Mouse (Mus musculus): Measurements from ENCODE around the gene Fbxo46. TPM values are rescaled to one million over a fixed set of nuclear protein-coding genes. Genes with fewer than 3 reads are reported as not detected.

Gene Fbxo46
- polyA plus RNA-seq (2012; ENCODE audit: low replicate concordance), result 28.1 and 39.2 TPM in 2 replicates

GRCm38 (mm10) chr7:19119631-19120429 lies at the start of gene Fbxo46:
Fbxo46 (plus strand) TSS chr7:19119859.

GRCm38 (mm10) chr7:19075723-19076585 lies 43.7 kb upstream of the Fbxo46 start, which contains the start of gene Dmwd:
Dmwd (plus strand) TSS chr7:19076227.

GRCm38 (mm10) chr7:19083701-19084100 lies 36.0 kb upstream of the Fbxo46 start, which contains the start of gene Dmpk:
Dmpk (plus strand) TSS chr7:19083849.

GRCm38 (mm10) chr7:19094471-19094825 lies 25.2 kb upstream of the Fbxo46 start, which contains the start of gene Six5:
Six5 (plus strand) TSS chr7:19094594.

GRCm38 (mm10) chr7:19118028-19118771 lies 1.5 kb upstream of the Fbxo46 start, which contains the start of gene Gm4969:
Gm4969 (minus strand) TSS chr7:19118368.

GRCm38 (mm10) chr7:19148875-19149541 lies 29.3 kb downstream of the Fbxo46 start, which contains the start of gene Qpctl:
Qpctl (minus strand) TSS chr7:19149291.

GRCm38 (mm10) chr7:19149626-19150025 lies 30.0 kb downstream of the Fbxo46 start, which contains the start of gene Snrpd2:
Snrpd2 (plus strand) TSS chr7:19149722.

GRCm38 (mm10) chr7:19165656-19166423 lies 46.2 kb downstream of the Fbxo46 start, which contains the start of gene Gipr:
Gipr (minus strand) TSS chr7:19166127.

GRCm38 (mm10) chr7:19175708-19176515 lies 56.3 kb downstream of the Fbxo46 start, which contains the start of gene Eml2:
Eml2 (plus strand) TSS chr7:19176421.

Other genes starting within 250 kb of the Fbxo46 start
- gene Pglyrp1, start 248.5 kb upstream of the Fbxo46 start, polyA plus RNA-seq (2012; ENCODE audit: low replicate concordance), result 5.5 and 12.4 TPM in 2 replicates
- 73.1 and 106 TPM in 2 replicates for gene Ccdc61, start 209.4 kb upstream of the Fbxo46 start, polyA plus RNA-seq (2012; ENCODE audit: low replicate concordance)
- gene Nova2, start 194.0 kb upstream of the Fbxo46 start, polyA plus RNA-seq (2012; ENCODE audit: low replicate concordance), result 0.39 and 0.47 TPM in 2 replicates
- gene Nanos2, start 132.5 kb upstream of the Fbxo46 start, polyA plus RNA-seq (2012; ENCODE audit: low replicate concordance), result not detected in 2 replicates
- gene Mypop, start 128.6 kb upstream of the Fbxo46 start, polyA plus RNA-seq (2012; ENCODE audit: low replicate concordance), result 0.99 and 3.6 TPM in 2 replicates
- 116 and 192 TPM in 2 replicates for gene Irf2bp1, start 115.8 kb upstream of the Fbxo46 start, polyA plus RNA-seq (2012; ENCODE audit: low replicate concordance)
- gene Foxa3, start 96.3 kb upstream of the Fbxo46 start, polyA plus RNA-seq (2012; ENCODE audit: low replicate concordance), result 0.11 TPM in 2 replicates
- gene Sympk, start 95.5 kb upstream of the Fbxo46 start, polyA plus RNA-seq (2012; ENCODE audit: low replicate concordance), result 181 and 223 TPM in 2 replicates
- gene Rsph6a, start 65.2 kb upstream of the Fbxo46 start, polyA plus RNA-seq (2012; ENCODE audit: low replicate concordance), result 0.19 TPM in 1 of 2 replicates, not detected in the other
- gene Dmwd, start 43.6 kb upstream of the Fbxo46 start, polyA plus RNA-seq (2012; ENCODE audit: low replicate concordance), result 85.8 and 98.6 TPM in 2 replicates
- 62.6 and 65.4 TPM in 2 replicates for gene Dmpk, start 36.0 kb upstream of the Fbxo46 start, polyA plus RNA-seq (2012; ENCODE audit: low replicate concordance)
- gene Six5, start 25.3 kb upstream of the Fbxo46 start, polyA plus RNA-seq (2012; ENCODE audit: low replicate concordance), result 10.2 and 12.1 TPM in 2 replicates
- gene Gm4969, start 1.5 kb upstream of the Fbxo46 start, polyA plus RNA-seq (2012; ENCODE audit: low replicate concordance), result 0.07 TPM in 1 of 2 replicates, not detected in the other
- gene Qpctl, start 29.4 kb downstream of the Fbxo46 start, polyA plus RNA-seq (2012; ENCODE audit: low replicate concordance), result 9.8 and 13.7 TPM in 2 replicates
- gene Snrpd2, start 29.9 kb downstream of the Fbxo46 start, polyA plus RNA-seq (2012; ENCODE audit: low replicate concordance), result 24.1 and 39.0 TPM in 2 replicates
- 0.07 TPM in 1 of 2 replicates, not detected in the other for gene Gipr, start 46.3 kb downstream of the Fbxo46 start, polyA plus RNA-seq (2012; ENCODE audit: low replicate concordance)
- 6.5 and 12.1 TPM in 2 replicates for gene Eml2, start 56.6 kb downstream of the Fbxo46 start, polyA plus RNA-seq (2012; ENCODE audit: low replicate concordance)
- gene Gpr4, start 92.7 kb downstream of the Fbxo46 start, polyA plus RNA-seq (2012; ENCODE audit: low replicate concordance), result 0.88 and 1.3 TPM in 2 replicates
- gene Opa3, start 108.5 kb downstream of the Fbxo46 start, polyA plus RNA-seq (2012; ENCODE audit: low replicate concordance), result 10.7 and 15.7 TPM in 2 replicates
- gene Vasp, start 152.0 kb downstream of the Fbxo46 start, polyA plus RNA-seq (2012; ENCODE audit: low replicate concordance), result 240 and 739 TPM in 2 replicates
- gene Ppm1n, start 160.2 kb downstream of the Fbxo46 start, polyA plus RNA-seq (2012; ENCODE audit: low replicate concordance), result 0.62 and 1.2 TPM in 2 replicates
- 0.57 and 1.1 TPM in 2 replicates for gene Rtn2, start 162.8 kb downstream of the Fbxo46 start, polyA plus RNA-seq (2012; ENCODE audit: low replicate concordance)
- gene Fosb, start 190.2 kb downstream of the Fbxo46 start, polyA plus RNA-seq (2012; ENCODE audit: low replicate concordance), result 1.1 and 5.9 TPM in 2 replicates
- 21.3 and 28.9 TPM in 2 replicates for gene Ercc1, start 224.9 kb downstream of the Fbxo46 start, polyA plus RNA-seq (2012; ENCODE audit: low replicate concordance)
- gene Cd3eap, start 239.6 kb downstream of the Fbxo46 start, polyA plus RNA-seq (2012; ENCODE audit: low replicate concordance), result 35.9 and 52.0 TPM in 2 replicates
- 19.1 and 23.9 TPM in 2 replicates for gene Ppp1r13l, start 239.9 kb downstream of the Fbxo46 start, polyA plus RNA-seq (2012; ENCODE audit: low replicate concordance)